Mouse (Mus musculus) hindbrain, embryonic 13.5 days (tissue): ENCODE results near the gene Zscan22. TPM values are rescaled to one million over a fixed set of nuclear protein-coding genes. Genes with fewer than 3 reads are reported as not detected.
A peak's percentile ranks its signal among the peaks of the same experiment; 100 is the strongest.
"Not testable (repeated sequence)": the region's sequence is repeated elsewhere in the genome, so short reads cannot be mapped to it uniquely, and the experiment has no call there.

ENCODE experiments used
- ATAC-seq: fragments of 200-750 bp; cut with Nextera tagmentation; 2 replicates; pipeline ENCODE4 v1.8.0; 2017; ENCODE audit warnings: moderate TSS enrichment; ENCODE audit not compliant: low FRiP score
- H3K27ac ChIP-seq: fragments of 300-500 bp; sonication (generic); 2 replicates; pipeline ENCODE4 v1.5.1; 2015; ENCODE audit warnings: inconsistent platforms, mild to moderate bottlenecking, moderate library complexity
- H3K27me3 ChIP-seq: fragments of 300-500 bp; sonication (generic); 2 replicates; pipeline ENCODE4 v1.6.1; 2015; ENCODE audit warnings: mild to moderate bottlenecking, inconsistent platforms
- H3K36me3 ChIP-seq: fragments of 300-500 bp; sonication (generic); 2 replicates; pipeline ENCODE4 v1.6.1; 2015; ENCODE audit warnings: mild to moderate bottlenecking, inconsistent platforms
- H3K4me1 ChIP-seq: fragments of 300-500 bp; sonication (generic); replicated peaks from 2 replicates; pipeline ENCODE4 v1.6.1; 2015; ENCODE audit warnings: inconsistent platforms
- H3K4me2 ChIP-seq: fragments of 300-500 bp; sonication (generic); 2 replicates; pipeline ENCODE4 v1.6.1; 2015; ENCODE audit warnings: inconsistent platforms, mild to moderate bottlenecking, moderate library complexity
- H3K4me3 ChIP-seq: fragments of 300-500 bp; sonication (generic); 2 replicates; pipeline ENCODE4 v1.5.1; 2015; ENCODE audit warnings: mild to moderate bottlenecking, inconsistent platforms
- H3K9ac ChIP-seq: fragments of 300-500 bp; sonication (generic); 2 replicates; pipeline ENCODE4 v1.6.1; 2015; ENCODE audit warnings: mild to moderate bottlenecking, inconsistent platforms
- H3K9me3 ChIP-seq: fragments of 300-500 bp; sonication (generic); 2 replicates; pipeline ENCODE4 v1.6.1; 2016; ENCODE audit warnings: inconsistent platforms
- WGBS: fragments of 180-500 bp; shearing (Covaris S2); methylation state at CpG from one replicate; pipeline ENCODE4 v1.1.7; 2015; 5-methylcytosine and 5-hydroxymethylcytosine counted together
- polyA plus RNA-seq: library from polyadenylated mRNA; unstranded; fragments of >200 nt; fragmentation: Nextera tagmentation; extraction: Ambion mirVana; gene quantifications from 2 replicates; pipeline ENCODE4 v1.2.1, GENCODE M21; 2015

Zscan22 gene
- polyA plus RNA-seq, 1 experiment from 2014 or later = 10.9 TPM

GRCm38 (mm10) chr7:12909498-12909962 is 11.9 kb downstream of the Zscan22 start:
- peak; percentile 35 for ATAC-seq
- peak overlapping the region; percentile 57 for H3K4me2 ChIP-seq
- H3K27ac ChIP-seq = peak overlapping the region; percentile 89
- H3K4me1 ChIP-seq = peaks cover 11% of the 10 kb centered on the region
- H3K4me3 ChIP-seq = peak overlapping the region; percentile 43
- H3K27me3 ChIP-seq = no peaks in the 10 kb centered on the region
- H3K9me3 ChIP-seq = no peaks in the 10 kb centered on the region
- WGBS = 37% methylated on average over 7 of the region's 7 CpGs
- H3K9ac ChIP-seq = peak overlapping the region; percentile 63; the same call in 1 of the 2 replicates
- peaks cover 46% of the 10 kb centered on the region for H3K36me3 ChIP-seq

- H3K4me3 ChIP-seq = peak overlapping the region; percentile 43
- peak overlapping the region; percentile 63 for H3K9ac ChIP-seq
- no peaks in the 10 kb centered on the region for H3K27me3 ChIP-seq
- peaks cover 11% of the 10 kb centered on the region for H3K4me1 ChIP-seq
- H3K4me2 ChIP-seq = peak overlapping the region; percentile 57
- H3K27ac ChIP-seq = peak overlapping the region; percentile 89
- peaks cover 39% of the 10 kb centered on the region for H3K36me3 ChIP-seq
- peak; percentile 83 for ATAC-seq
- H3K9me3 ChIP-seq = no peaks in the 10 kb centered on the region
- WGBS = 10% methylated on average over 19 of the region's 19 CpGs
Observed at GRCm38 (mm10) chr7:12910181-12910668, 12.6 kb downstream of the Zscan22 start.

- no peak overlapping the region for H3K4me3 ChIP-seq
- H3K4me2 ChIP-seq = no peak overlapping the region
- peaks cover 6% of the 10 kb centered on the region; the same call in 1 of the 2 replicates for H3K36me3 ChIP-seq
- H3K9ac ChIP-seq = no peak overlapping the region
- peaks cover 11% of the 10 kb centered on the region for H3K4me1 ChIP-seq
- H3K27ac ChIP-seq = no peak overlapping the region
- ATAC-seq = no peak
- no peaks in the 10 kb centered on the region for H3K27me3 ChIP-seq
- no peaks in the 10 kb centered on the region for H3K9me3 ChIP-seq
Observed at GRCm38 (mm10) chr7:12913556-12913955, 15.9 kb downstream of the Zscan22 start.

GRCm38 (mm10) chr7:12920495-12920894 is 22.9 kb downstream of the Zscan22 start:
- H3K9me3 ChIP-seq, H3K27ac ChIP-seq, H3K27me3 ChIP-seq, H3K4me3 ChIP-seq, H3K4me2 ChIP-seq, ATAC-seq, H3K9ac ChIP-seq: not testable (repeated sequence)
- 89% methylated on average over 7 of the region's 8 CpGs for WGBS
- Histone ChIP-seq H3K36me3 (peaks cover 24% of the 10 kb centered on the region), H3K4me1 (peaks cover 16% of the 10 kb centered on the region)

GRCm38 (mm10) chr7:12921318-12921704 is 23.7 kb downstream of the Zscan22 start:
- Histone ChIP-seq H3K27me3 (peaks cover 17% of the 10 kb centered on the region), H3K4me1 (peaks cover 16% of the 10 kb centered on the region), H3K9me3 (no peaks in the 10 kb centered on the region), H3K9ac (peak overlapping the region; percentile 87), H3K4me2 (peak overlapping the region; percentile 78), H3K27ac (peak overlapping the region; percentile 96), H3K4me3 (peak overlapping the region; percentile 89), H3K36me3 (peaks cover 32% of the 10 kb centered on the region)
- 0% methylated on average over 3 of the region's 3 CpGs for WGBS
- peak; percentile 12 for ATAC-seq

GRCm38 (mm10) chr7:12921705-12922465 is 24.3 kb downstream of the Zscan22 start, which contains the start of gene Rps5:
TSS of gene Rps5 (plus strand) at chr7:12922290.
- Histone ChIP-seq H3K36me3 (peaks cover 38% of the 10 kb centered on the region), H3K4me1 (peaks cover 16% of the 10 kb centered on the region), H3K27ac (peak within 1 kb of the TSS; percentile 96), H3K9ac (peak within 1 kb of the TSS; percentile 87), H3K9me3 (no peaks in the 10 kb centered on the region), H3K27me3 (peaks cover 23% of the 10 kb centered on the region), H3K4me2 (peak within 1 kb of the TSS; percentile 98), H3K4me3 (peak within 1 kb of the TSS; percentile 89)
- peak; percentile 99 for ATAC-seq
- under 1% methylated on average over 55 of the region's 55 CpGs for WGBS

GRCm38 (mm10) chr7:12922729-12923128 is 25.1 kb downstream of the Zscan22 start:
- Histone ChIP-seq H3K27ac (no peak overlapping the region), H3K36me3 (peaks cover 44% of the 10 kb centered on the region), H3K4me3 (peak overlapping the region; percentile 89), H3K27me3 (peaks cover 31% of the 10 kb centered on the region), H3K9ac (peak overlapping the region; percentile 81), H3K9me3 (no peaks in the 10 kb centered on the region), H3K4me1 (peaks cover 19% of the 10 kb centered on the region), H3K4me2 (peak overlapping the region; percentile 98)
- ATAC-seq = no peak; the same call in 1 of the 2 replicates
- WGBS = 4% methylated on average over 8 of the region's 8 CpGs

GRCm38 (mm10) chr7:12926316-12926715 is 28.7 kb downstream of the Zscan22 start:
- H3K4me2 ChIP-seq = no peak overlapping the region
- peaks cover 51% of the 10 kb centered on the region for H3K36me3 ChIP-seq
- H3K27me3 ChIP-seq = peaks cover 47% of the 10 kb centered on the region
- no peak overlapping the region for H3K9ac ChIP-seq
- no peaks in the 10 kb centered on the region for H3K9me3 ChIP-seq
- WGBS = 78% methylated on average over 7 of the region's 7 CpGs
- peaks cover 22% of the 10 kb centered on the region for H3K4me1 ChIP-seq
- H3K27ac ChIP-seq = no peak overlapping the region
- no peak for ATAC-seq
- H3K4me3 ChIP-seq = no peak overlapping the region

- H3K4me1 ChIP-seq = peaks cover 22% of the 10 kb centered on the region
- ATAC-seq = no peak
- peaks cover 47% of the 10 kb centered on the region for H3K27me3 ChIP-seq
- H3K9ac ChIP-seq = peak within 1 kb of the TSS; percentile 65
- 30% methylated on average over 8 of the region's 8 CpGs for WGBS
- peaks cover 51% of the 10 kb centered on the region for H3K36me3 ChIP-seq
- no peak within 1 kb of the TSS for H3K27ac ChIP-seq
- H3K4me3 ChIP-seq = peak within 1 kb of the TSS; percentile 32
- H3K9me3 ChIP-seq = no peaks in the 10 kb centered on the region
- H3K4me2 ChIP-seq = peak within 1 kb of the TSS; percentile 48
Observed at GRCm38 (mm10) chr7:12927191-12927680, 29.6 kb downstream of the Zscan22 start, which contains the start of gene Rnf225. TSS of gene Rnf225 (plus strand) at chr7:12927416.

GRCm38 (mm10) chr7:12927693-12928589 is 30.3 kb downstream of the Zscan22 start:
- Histone ChIP-seq H3K27me3 (peaks cover 47% of the 10 kb centered on the region), H3K27ac (no peak overlapping the region), H3K9ac (peak overlapping the region; percentile 65), H3K4me1 (peaks cover 18% of the 10 kb centered on the region), H3K4me3 (peak overlapping the region; percentile 32), H3K4me2 (peak overlapping the region; percentile 48), H3K36me3 (peaks cover 51% of the 10 kb centered on the region), H3K9me3 (no peaks in the 10 kb centered on the region)
- ATAC-seq = peak; percentile 47; the same call in 1 of the 2 replicates
- WGBS = 5% methylated on average over 65 of the region's 65 CpGs

GRCm38 (mm10) chr7:12933615-12934140 is 36.1 kb downstream of the Zscan22 start:
- Histone ChIP-seq H3K27ac (no peak overlapping the region), H3K4me3 (no peak overlapping the region), H3K4me1 (no peaks in the 10 kb centered on the region), H3K36me3 (peaks cover 8% of the 10 kb centered on the region; the same call in 1 of the 2 replicates), H3K9ac (no peak overlapping the region), H3K27me3 (peaks cover 7% of the 10 kb centered on the region), H3K4me2 (no peak overlapping the region), H3K9me3 (no peaks in the 10 kb centered on the region)
- WGBS = 47% methylated on average over 4 of the region's 4 CpGs
- ATAC-seq = no peak
